Mouse (Mus musculus) v-Abl transformed pro-B cells (cell line): Measurements from ENCODE around the gene Defb7.

ENCODE experiments used
- in situ Hi-C, 2 experiments: fragments of 400-800 bp; cut with MboI; formaldehyde crosslinking; loops; one replicate each; pipeline ENCODE4 v1.15.1; 2025; ENCODE audit not compliant: unreplicated experiment in 2 of 2

Defb7 gene

GRCm38 (mm10) chr8:19494797-19495196 lies at the start of gene Defb7:
Gene Defb7, plus strand, starts transcription at chr8:19495097.
- in situ Hi-C loops = no loop called here

GRCm38 (mm10) chr8:19446378-19446777 lies 48.5 kb upstream of the Defb7 start:
- in situ Hi-C loops = no loop called here

- in situ Hi-C loops = no loop called here
These were observed 33.5 kb upstream of the Defb7 start for GRCm38 (mm10) chr8:19461355-19461754.

GRCm38 (mm10) chr8:19469026-19469425 lies 25.9 kb upstream of the Defb7 start:
- in situ Hi-C loops = no loop called here

- in situ Hi-C loops = no loop called here
These were observed 5.6 kb downstream of the Defb7 start for GRCm38 (mm10) chr8:19500524-19500923.

- in situ Hi-C loops = no loop called here
These were observed 40.4 kb downstream of the Defb7 start for GRCm38 (mm10) chr8:19535195-19535829.

DNA sequence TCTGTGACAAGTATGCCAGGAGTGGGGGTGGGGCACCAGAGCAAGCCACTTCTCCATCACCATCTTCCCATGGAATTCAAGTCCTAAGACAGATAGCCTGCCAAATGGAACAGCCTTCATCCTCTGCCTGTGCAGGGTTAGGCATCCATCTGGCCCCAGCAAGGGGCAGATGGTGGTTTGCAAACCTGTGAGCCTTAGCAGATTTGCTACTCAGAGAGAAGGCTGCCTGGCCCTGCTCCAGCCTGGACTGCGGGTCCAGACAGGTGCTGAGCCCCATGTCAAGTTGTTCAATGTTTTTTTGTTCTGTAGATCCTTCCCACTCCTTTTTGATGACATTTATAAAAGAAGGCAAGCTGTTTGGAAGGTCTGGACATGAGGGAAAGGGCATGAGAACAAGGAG lies 45.5 kb downstream of the Defb7 start:
- in situ Hi-C loops = no loop called here
